Mouse (Mus musculus): ENCODE data around the gene Tbk1. TPM values are rescaled to one million over a fixed set of nuclear protein-coding genes. Genes with fewer than 3 reads are reported as not detected.

Tbk1 gene
- polyA plus RNA-seq (2015; fragmentation: Nextera tagmentation; extraction: Ambion mirVana): 30.1 and 33.1 TPM in 2 replicates

- Histone ChIP-seq H3K9ac (peak within 1 kb of the TSS; percentile 82), H3K27ac (peak within 1 kb of the TSS; percentile 86), H3K27me3 (replicated peaks) (no peaks in the 10 kb centered on the region), H3K9me3 (no peaks in the 10 kb centered on the region), H3K4me3 (replicated peaks) (peak within 1 kb of the TSS; percentile 80), H3K4me2 (peak within 1 kb of the TSS; percentile 62), H3K36me3 (peaks cover 26% of the 10 kb centered on the region), H3K4me1 (peaks cover 11% of the 10 kb centered on the region; the same call in 1 of the 2 replicates)
- WGBS: under 1% methylated on average over 57 of the region's 58 CpGs
- peak; percentile 98 for ATAC-seq (ENCODE audit: insufficient read depth, low FRiP score, low read depth)
These were observed at the start of gene Tbk1 for GRCm38 (mm10) chr10:121586675-121587370. Gene Tbk1 (minus strand): TSS chr10:121586787.

DNA sequence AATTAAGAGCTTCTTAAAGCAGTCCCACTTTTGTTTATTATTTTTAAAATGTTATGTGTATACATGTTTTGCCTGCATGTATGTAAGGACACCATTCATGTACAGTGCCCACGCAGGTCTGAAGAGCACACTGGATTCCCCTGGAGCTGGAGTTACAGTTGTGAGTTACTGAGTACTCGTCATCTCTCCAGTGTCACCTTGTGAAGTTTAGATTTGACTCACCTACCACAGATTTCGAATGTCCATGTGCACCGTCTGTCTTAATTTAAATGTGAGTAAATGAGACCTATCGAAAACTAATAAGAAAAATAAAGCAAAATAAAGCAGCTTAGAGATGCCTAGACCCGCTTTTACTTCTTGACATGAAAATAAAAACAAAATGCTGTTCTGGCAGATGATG, 49.7 kb upstream of the Tbk1 start:
- no peak overlapping the region for H3K4me2 ChIP-seq
- no peak overlapping the region for H3K4me3 ChIP-seq (replicated peaks)
- no peaks in the 10 kb centered on the region; the same call in 1 of the 2 replicates for H3K27me3 ChIP-seq (replicated peaks)
- H3K4me1 ChIP-seq: peaks cover 6% of the 10 kb centered on the region; the same call in 1 of the 2 replicates
- no peak for ATAC-seq (ENCODE audit: insufficient read depth, low FRiP score, low read depth)
- no peak overlapping the region for H3K27ac ChIP-seq
- no peaks in the 10 kb centered on the region for H3K36me3 ChIP-seq
- no peaks in the 10 kb centered on the region for H3K9me3 ChIP-seq
- WGBS: 86% methylated on average over 6 of the region's 6 CpGs
- H3K9ac ChIP-seq: no peak overlapping the region

- no peak overlapping the region for H3K27ac ChIP-seq
- no peak for ATAC-seq (ENCODE audit: insufficient read depth, low FRiP score, low read depth)
- WGBS: 50% methylated on average over 1 of the region's 1 CpGs
- H3K27me3 ChIP-seq (replicated peaks): no peaks in the 10 kb centered on the region
- no peak overlapping the region for H3K4me2 ChIP-seq
- H3K36me3 ChIP-seq: no peaks in the 10 kb centered on the region
- no peaks in the 10 kb centered on the region for H3K4me1 ChIP-seq
- no peaks in the 10 kb centered on the region for H3K9me3 ChIP-seq
- H3K9ac ChIP-seq: no peak overlapping the region
- H3K4me3 ChIP-seq (replicated peaks): no peak overlapping the region
These were observed 47.6 kb upstream of the Tbk1 start for GRCm38 (mm10) chr10:121634159-121634558.

- ATAC-seq (ENCODE audit: insufficient read depth, low FRiP score, low read depth): no peak
- Histone ChIP-seq H3K9me3 (no peaks in the 10 kb centered on the region), H3K4me2 (no peak overlapping the region), H3K4me1 (peaks cover 12% of the 10 kb centered on the region; the same call in 1 of the 2 replicates), H3K4me3 (replicated peaks) (no peak overlapping the region), H3K27me3 (replicated peaks) (no peaks in the 10 kb centered on the region), H3K9ac (no peak overlapping the region), H3K36me3 (no peaks in the 10 kb centered on the region), H3K27ac (no peak overlapping the region)
- 83% methylated on average over 6 of the region's 6 CpGs for WGBS
These were observed 42.0 kb upstream of the Tbk1 start for GRCm38 (mm10) chr10:121628561-121629040.

DNA sequence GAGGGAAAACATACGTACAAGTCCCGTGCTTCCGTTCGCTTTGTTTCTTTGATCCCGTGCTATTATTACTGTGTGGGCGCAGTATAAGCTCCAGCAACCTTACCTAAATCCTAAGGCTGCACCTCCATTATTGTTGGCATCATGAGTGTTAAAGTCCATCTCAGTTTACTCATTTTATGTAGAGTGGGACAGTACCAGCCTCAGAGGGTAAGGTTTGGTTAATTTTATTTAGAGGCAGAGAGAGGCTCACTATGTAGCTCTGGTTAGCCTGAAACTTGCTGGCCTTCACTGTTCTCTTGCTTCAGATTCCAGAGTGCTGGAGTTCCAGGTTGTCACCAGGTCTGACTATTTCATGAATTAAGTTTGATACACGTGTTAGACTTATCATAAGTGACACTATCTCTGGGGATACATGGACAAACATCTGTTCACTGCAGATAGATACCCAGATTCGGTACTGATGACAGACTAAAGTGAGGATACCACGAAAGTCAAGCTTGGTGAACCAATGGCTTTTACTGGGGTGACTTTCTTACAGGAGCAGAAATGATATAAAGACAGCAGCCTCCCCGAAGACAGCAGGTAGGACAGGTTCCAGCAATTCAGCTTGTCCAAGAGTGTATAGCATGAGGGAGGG, 40.7 kb upstream of the Tbk1 start:
- Histone ChIP-seq H3K27me3 (replicated peaks) (no peaks in the 10 kb centered on the region), H3K4me2 (peak overlapping the region; percentile 63), H3K4me1 (peaks cover 13% of the 10 kb centered on the region; the same call in 1 of the 2 replicates), H3K27ac (no peak overlapping the region; the same call in 1 of the 2 replicates), H3K4me3 (replicated peaks) (peak overlapping the region; percentile 86), H3K9ac (no peak overlapping the region), H3K9me3 (no peaks in the 10 kb centered on the region), H3K36me3 (peaks cover 2% of the 10 kb centered on the region; the same call in 1 of the 2 replicates)
- WGBS: 79% methylated on average over 10 of the region's 10 CpGs
- no peak for ATAC-seq (ENCODE audit: insufficient read depth, low FRiP score, low read depth)

- Histone ChIP-seq H3K27ac (peak within 1 kb of the TSS; percentile 94), H3K27me3 (replicated peaks) (no peaks in the 10 kb centered on the region), H3K9me3 (no peaks in the 10 kb centered on the region), H3K9ac (peak within 1 kb of the TSS; percentile 88), H3K36me3 (peaks cover 10% of the 10 kb centered on the region), H3K4me2 (peak within 1 kb of the TSS; percentile 63), H3K4me3 (replicated peaks) (peak within 1 kb of the TSS; percentile 86), H3K4me1 (peaks cover 13% of the 10 kb centered on the region; the same call in 1 of the 2 replicates)
- WGBS: under 1% methylated on average over 69 of the region's 70 CpGs
- peak; percentile 100 for ATAC-seq (ENCODE audit: insufficient read depth, low FRiP score, low read depth)
These were observed 39.7 kb upstream of the Tbk1 start, which contains the start of gene Xpot for GRCm38 (mm10) chr10:121626186-121626882. Gene Xpot (minus strand): TSS chr10:121626332.

DNA sequence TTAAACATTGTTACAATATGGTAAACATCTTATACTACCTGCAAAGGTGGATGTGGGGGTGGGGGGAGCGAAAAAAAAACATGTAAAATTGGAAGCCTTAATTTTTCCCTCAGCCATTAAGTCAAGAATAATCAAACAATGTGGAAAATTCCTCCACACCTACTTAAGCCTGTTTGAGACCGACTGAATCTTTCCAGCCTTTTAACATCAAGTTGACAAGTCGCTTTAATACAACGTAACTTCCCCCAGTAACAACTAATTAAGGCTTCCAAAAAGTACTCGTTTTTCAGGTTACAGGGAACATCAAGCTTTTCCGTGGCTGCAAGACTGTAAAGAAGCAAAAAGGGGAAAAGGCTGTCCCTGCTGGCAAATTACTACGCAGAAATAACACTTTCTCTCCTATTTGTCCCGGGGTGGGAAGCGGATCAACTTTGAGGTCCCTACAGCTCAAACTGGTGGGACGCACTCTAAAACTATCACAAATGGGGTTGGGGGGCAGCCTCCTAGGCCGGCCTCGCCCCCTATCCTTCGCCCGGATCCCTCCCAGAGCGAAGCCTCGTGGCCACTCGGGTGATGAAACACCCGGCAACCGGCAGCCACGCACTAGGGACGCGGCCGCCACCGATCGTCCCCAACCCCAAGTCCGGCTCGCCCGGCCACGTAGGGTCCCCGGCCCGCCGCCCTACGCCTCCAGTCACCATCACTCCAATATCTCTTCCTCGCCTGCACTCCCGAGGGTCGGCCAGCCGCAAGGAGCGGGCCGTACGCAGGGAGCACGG, 39.0 kb upstream of the Tbk1 start:
- under 1% methylated on average over 41 of the region's 41 CpGs for WGBS
- Histone ChIP-seq H3K4me2 (peak overlapping the region; percentile 63), H3K27ac (peak overlapping the region; percentile 94), H3K9ac (peak overlapping the region; percentile 88), H3K9me3 (no peaks in the 10 kb centered on the region), H3K36me3 (peaks cover 10% of the 10 kb centered on the region), H3K4me3 (replicated peaks) (peak overlapping the region; percentile 86), H3K4me1 (peaks cover 13% of the 10 kb centered on the region; the same call in 1 of the 2 replicates), H3K27me3 (replicated peaks) (no peaks in the 10 kb centered on the region)
- peak; percentile 40 for ATAC-seq (ENCODE audit: insufficient read depth, low FRiP score, low read depth)

DNA sequence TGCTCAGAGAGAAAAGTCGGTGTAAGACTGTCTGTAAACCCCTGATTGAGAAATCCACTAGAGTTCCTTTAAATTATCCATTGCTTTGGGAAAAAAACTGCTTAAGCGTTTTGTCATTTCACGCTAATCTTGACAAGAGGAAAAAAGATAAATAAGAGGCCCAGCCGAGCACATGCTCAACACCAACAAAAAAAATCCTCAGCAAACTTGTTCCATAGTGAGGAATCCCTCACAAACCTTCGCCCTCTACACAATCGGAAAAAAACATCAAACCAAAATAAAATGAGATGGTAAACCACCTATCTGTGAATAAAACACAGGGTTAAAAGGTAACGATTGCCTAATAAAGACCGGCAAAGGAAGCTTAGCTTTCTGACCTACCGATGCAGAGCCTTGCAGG, 38.4 kb upstream of the Tbk1 start:
- H3K27me3 ChIP-seq (replicated peaks): no peaks in the 10 kb centered on the region
- ATAC-seq (ENCODE audit: insufficient read depth, low FRiP score, low read depth): no peak
- H3K36me3 ChIP-seq: peaks cover 15% of the 10 kb centered on the region
- H3K27ac ChIP-seq: 0 out of 2 replicates have a peak overlapping the region, but pooled peaks have one; percentile 6
- peak overlapping the region; percentile 88; the same call in 1 of the 2 replicates for H3K9ac ChIP-seq
- H3K9me3 ChIP-seq: no peaks in the 10 kb centered on the region
- peak overlapping the region; percentile 86 for H3K4me3 ChIP-seq (replicated peaks)
- H3K4me2 ChIP-seq: peak overlapping the region; percentile 63
- WGBS: 10% methylated on average over 9 of the region's 9 CpGs
- peaks cover 13% of the 10 kb centered on the region; the same call in 1 of the 2 replicates for H3K4me1 ChIP-seq

DNA sequence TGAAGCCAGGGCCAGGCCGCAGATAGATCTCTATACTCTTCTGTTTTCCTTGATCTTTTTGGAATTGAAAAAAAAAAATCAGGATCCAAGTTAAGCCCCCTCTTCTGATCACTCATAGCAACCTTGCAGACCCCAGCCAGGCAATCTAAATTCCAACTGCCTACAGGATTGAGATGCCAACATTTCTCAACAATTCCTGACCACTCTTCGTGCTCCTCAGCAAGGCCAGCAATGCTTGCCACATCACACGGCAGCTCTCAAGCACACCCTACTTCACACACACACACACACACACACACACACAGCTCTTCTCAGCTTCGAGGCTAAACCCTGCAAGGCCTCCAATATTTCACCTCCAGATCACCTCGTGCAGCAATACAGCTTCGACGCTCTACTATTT, 37.1 kb upstream of the Tbk1 start:
- Histone ChIP-seq H3K36me3 (peaks cover 15% of the 10 kb centered on the region), H3K4me2 (no peak overlapping the region), H3K4me3 (replicated peaks) (no peak overlapping the region), H3K4me1 (peaks cover 13% of the 10 kb centered on the region; the same call in 1 of the 2 replicates), H3K27me3 (replicated peaks) (no peaks in the 10 kb centered on the region), H3K9ac (no peak overlapping the region), H3K9me3 (no peaks in the 10 kb centered on the region), H3K27ac (no peak overlapping the region)
- no peak for ATAC-seq (ENCODE audit: insufficient read depth, low FRiP score, low read depth)
- 79% methylated on average over 7 of the region's 7 CpGs for WGBS

- H3K4me1 ChIP-seq: peaks cover 13% of the 10 kb centered on the region; the same call in 1 of the 2 replicates
- H3K27ac ChIP-seq: no peak overlapping the region
- WGBS: 82% methylated on average over 6 of the region's 6 CpGs
- no peak overlapping the region for H3K9ac ChIP-seq
- H3K4me2 ChIP-seq: no peak overlapping the region
- no peak overlapping the region for H3K4me3 ChIP-seq (replicated peaks)
- ATAC-seq (ENCODE audit: insufficient read depth, low FRiP score, low read depth): no peak
- peaks cover 27% of the 10 kb centered on the region for H3K36me3 ChIP-seq
- H3K9me3 ChIP-seq: no peaks in the 10 kb centered on the region
- no peaks in the 10 kb centered on the region for H3K27me3 ChIP-seq (replicated peaks)
These were observed 35.8 kb upstream of the Tbk1 start for GRCm38 (mm10) chr10:121622431-121622830.

GRCm38 (mm10) chr10:121615935-121616334, 29.3 kb upstream of the Tbk1 start:
- no peak overlapping the region for H3K4me2 ChIP-seq
- no peak overlapping the region for H3K4me3 ChIP-seq (replicated peaks)
- peaks cover 59% of the 10 kb centered on the region for H3K36me3 ChIP-seq
- H3K4me1 ChIP-seq: peaks cover 3% of the 10 kb centered on the region; the same call in 1 of the 2 replicates
- peak; percentile 62; the same call in 1 of the 2 replicates for ATAC-seq (ENCODE audit: insufficient read depth, low FRiP score, low read depth)
- no peaks in the 10 kb centered on the region for H3K27me3 ChIP-seq (replicated peaks)
- 71% methylated on average over 7 of the region's 7 CpGs for WGBS
- H3K27ac ChIP-seq: peak overlapping the region; percentile 59; the same call in 1 of the 2 replicates
- H3K9me3 ChIP-seq: no peaks in the 10 kb centered on the region
- no peak overlapping the region for H3K9ac ChIP-seq
